Mouse (Mus musculus) limb, embryonic 12.5 days (tissue): ENCODE data around the gene Dysf. TPM values are rescaled to one million over a fixed set of nuclear protein-coding genes. Genes with fewer than 3 reads are reported as not detected.
"Not testable (repeated sequence)": the region's sequence is repeated elsewhere in the genome, so short reads cannot be mapped to it uniquely, and the experiment has no call there.

Source experiments
- ATAC-seq: fragments of 200-750 bp; cut with Nextera tagmentation; 2 replicates; pipeline ENCODE4 v1.8.0; 2017; ENCODE audit warnings: low read depth, moderate TSS enrichment; ENCODE audit not compliant: insufficient number of reproducible peaks, insufficient read depth, low FRiP score, low TSS enrichment
- H3K27ac ChIP-seq: fragments of 300-500 bp; sonication (generic); 2 replicates; pipeline ENCODE4 v1.5.1; 2016; ENCODE audit warnings: mild to moderate bottlenecking, moderate library complexity
- H3K27me3 ChIP-seq: fragments of 300-500 bp; sonication (generic); 2 replicates; pipeline ENCODE4 v1.6.1; 2016; ENCODE audit warnings: mild to moderate bottlenecking, moderate library complexity
- H3K36me3 ChIP-seq: fragments of 300-500 bp; sonication (generic); 2 replicates; pipeline ENCODE4 v1.6.1; 2016; ENCODE audit warnings: mild to moderate bottlenecking, moderate library complexity
- H3K4me1 ChIP-seq: fragments of 300-500 bp; sonication (generic); replicated peaks from 2 replicates; pipeline ENCODE4 v1.6.1; 2016
- H3K4me2 ChIP-seq: fragments of 300-500 bp; sonication (generic); 2 replicates; pipeline ENCODE4 v1.6.1; 2016; ENCODE audit warnings: mild to moderate bottlenecking, moderate library complexity
- H3K4me3 ChIP-seq: fragments of 300-500 bp; sonication (generic); replicated peaks from 2 replicates; pipeline ENCODE4 v1.5.1; 2016; ENCODE audit warnings: mild to moderate bottlenecking
- H3K9ac ChIP-seq: fragments of 300-500 bp; sonication (generic); replicated peaks from 2 replicates; pipeline ENCODE4 v1.6.1; 2016; ENCODE audit warnings: mild to moderate bottlenecking, moderate library complexity
- H3K9me3 ChIP-seq: fragments of 300-500 bp; sonication (generic); 2 replicates; pipeline ENCODE4 v1.6.1; 2016; ENCODE audit warnings: mild to moderate bottlenecking, moderate library complexity
- WGBS: fragments of 180-500 bp; shearing (Covaris S2); methylation state at CpG from one replicate; pipeline ENCODE4 v1.1.7; 2016; 5-methylcytosine and 5-hydroxymethylcytosine counted together
- polyA plus RNA-seq: library from polyadenylated mRNA; unstranded; fragments of >200 nt; fragmentation: Nextera tagmentation; extraction: Ambion mirVana; gene quantifications from 2 replicates; pipeline ENCODE4 v1.2.1, GENCODE M21; 2016

The Dysf gene
- polyA plus RNA-seq, result 13.3 and 15.9 TPM in 2 replicates

- Histone ChIP-seq H3K4me2 (peak within 1 kb of the TSS; percentile 79), H3K27ac (no peak within 1 kb of the TSS), H3K36me3 (no peaks in the 10 kb centered on the region), H3K4me3 (peak within 1 kb of the TSS; percentile 42), H3K9me3 (no peaks in the 10 kb centered on the region), H3K27me3 (peaks cover 22% of the 10 kb centered on the region), H3K9ac (peak within 1 kb of the TSS; percentile 38), H3K4me1 (peaks cover 30% of the 10 kb centered on the region)
- no peak for ATAC-seq
- WGBS, result under 1% methylated on average over 41 of the region's 41 CpGs
Observed at GRCm38 (mm10) chr6:84008363-84009171, at the start of gene Dysf. TSS of gene Dysf (plus strand) at chr6:84008590.

DNA sequence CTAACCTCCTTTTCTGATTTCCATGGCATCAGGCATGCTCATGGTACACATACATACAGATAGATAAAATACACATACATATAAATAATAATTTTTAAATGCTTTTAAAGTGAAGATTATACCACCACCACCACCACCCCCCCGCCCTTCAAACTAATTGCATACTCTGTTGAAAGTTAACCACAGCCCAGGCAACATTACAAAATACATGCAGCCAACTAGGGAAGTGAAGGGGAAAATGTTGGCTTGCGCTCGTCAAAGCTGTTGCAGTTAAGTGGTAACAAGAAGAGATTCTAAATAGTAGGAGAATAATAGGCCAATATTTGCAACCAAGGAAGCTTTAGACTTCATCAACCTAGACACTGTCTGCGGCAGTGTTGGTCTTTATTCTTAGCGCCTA is 20.7 kb upstream of the Dysf start:
- Histone ChIP-seq H3K4me1 (no peaks in the 10 kb centered on the region), H3K9me3 (no peaks in the 10 kb centered on the region), H3K27ac (no peak overlapping the region), H3K4me2 (no peak overlapping the region), H3K9ac (no peak overlapping the region), H3K36me3 (peaks cover 70% of the 10 kb centered on the region), H3K4me3 (no peak overlapping the region), H3K27me3 (no peaks in the 10 kb centered on the region)
- no peak for ATAC-seq
- 96% methylated on average over 5 of the region's 5 CpGs for WGBS

DNA sequence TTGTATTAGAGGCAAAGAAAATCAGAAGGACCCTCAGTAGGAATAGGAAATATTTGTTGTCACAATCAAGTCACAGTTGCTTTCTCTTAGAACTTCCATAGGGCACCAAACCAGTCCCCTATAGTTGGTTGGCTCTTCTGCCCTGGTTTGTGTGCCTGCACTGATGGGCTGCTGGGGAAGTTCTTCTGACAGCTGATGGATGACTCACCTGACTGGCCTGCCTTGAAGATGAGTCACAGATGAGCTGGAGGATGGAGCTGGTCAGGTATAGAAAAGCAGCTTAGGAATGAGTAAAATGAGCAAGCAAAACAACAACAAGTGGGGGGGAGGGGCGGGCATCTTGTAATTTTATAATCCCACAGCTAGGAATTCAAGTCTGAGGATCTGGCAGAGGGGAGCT is 5.7 kb upstream of the Dysf start:
- no peaks in the 10 kb centered on the region for H3K4me1 ChIP-seq
- no peak overlapping the region for H3K27ac ChIP-seq
- ATAC-seq, result no peak
- WGBS, result 84% methylated on average over 1 of the region's 1 CpGs
- peaks cover 19% of the 10 kb centered on the region for H3K36me3 ChIP-seq
- no peak overlapping the region for H3K4me2 ChIP-seq
- no peak overlapping the region for H3K4me3 ChIP-seq
- no peak overlapping the region for H3K9ac ChIP-seq
- H3K9me3 ChIP-seq, result no peaks in the 10 kb centered on the region
- no peaks in the 10 kb centered on the region for H3K27me3 ChIP-seq

DNA sequence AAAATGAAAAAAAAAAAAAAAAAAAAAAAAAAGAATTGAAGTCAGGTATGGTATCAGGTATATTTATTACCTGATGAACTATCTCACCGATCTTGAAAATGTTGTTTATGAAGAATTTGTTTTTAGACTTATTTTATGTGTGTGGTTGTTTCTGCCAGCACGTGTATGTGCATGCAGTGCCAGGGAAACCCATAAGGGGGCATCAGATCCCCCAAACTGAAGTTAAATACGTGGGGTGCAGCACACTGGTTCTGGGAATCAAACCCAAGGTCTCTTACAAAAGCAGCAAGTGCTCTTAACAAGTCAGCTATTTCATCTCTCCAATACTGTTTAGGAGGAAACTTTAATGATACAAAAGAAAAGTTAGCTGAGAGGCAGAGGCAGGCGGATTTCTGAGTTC is 4.1 kb upstream of the Dysf start:
- H3K36me3 ChIP-seq, result 0 out of 2 replicates have a peak, but pooled peaks cover 5% of the 10 kb centered on the region
- ATAC-seq, result no peak
- H3K9ac ChIP-seq, result no peak overlapping the region
- WGBS, result 86% methylated on average over 4 of the region's 4 CpGs
- H3K27ac ChIP-seq, result no peak overlapping the region
- H3K4me1 ChIP-seq, result peaks cover 11% of the 10 kb centered on the region
- H3K4me3 ChIP-seq, result no peak overlapping the region
- H3K27me3 ChIP-seq, result peaks cover 12% of the 10 kb centered on the region
- no peak overlapping the region for H3K4me2 ChIP-seq
- no peaks in the 10 kb centered on the region for H3K9me3 ChIP-seq

DNA sequence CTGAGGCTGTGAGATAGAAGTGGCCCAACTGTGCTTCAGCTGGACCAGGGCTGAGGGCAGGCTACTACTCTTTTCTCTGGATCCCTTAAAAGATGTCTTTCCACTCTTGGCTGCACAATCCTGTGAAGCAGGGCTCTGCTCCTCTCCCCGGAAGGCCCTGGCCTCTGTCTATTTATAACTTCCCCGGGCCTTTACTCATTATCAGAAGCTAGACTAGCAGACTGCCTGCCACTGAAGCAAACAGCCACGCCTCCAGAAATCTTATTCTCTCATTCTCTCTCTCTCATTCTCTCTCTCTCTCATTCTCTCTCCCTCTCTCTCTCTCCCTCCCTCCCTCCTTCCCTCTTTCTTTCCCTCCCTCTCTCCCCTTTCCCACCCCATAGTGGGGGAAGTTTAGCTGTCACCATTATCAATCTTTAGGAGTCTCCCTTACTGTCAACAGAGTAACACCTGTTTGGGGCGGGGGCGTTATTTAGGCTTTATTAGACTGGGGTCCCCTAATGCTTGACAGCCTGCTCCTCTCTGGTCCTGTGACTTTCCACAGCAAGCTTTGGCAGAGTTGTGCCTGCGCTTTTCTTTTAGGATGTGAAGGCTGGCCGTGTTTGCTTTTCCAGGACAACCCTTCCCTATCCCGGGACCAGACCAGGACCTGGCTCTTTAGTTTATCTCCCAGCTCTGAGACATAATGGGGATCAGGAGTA is 932 bp downstream of the Dysf start:
- H3K36me3 ChIP-seq, result no peaks in the 10 kb centered on the region
- H3K4me3 ChIP-seq, result peak overlapping the region; percentile 42
- 16% methylated on average over 8 of the region's 8 CpGs for WGBS
- no peak overlapping the region for H3K27ac ChIP-seq
- no peaks in the 10 kb centered on the region for H3K9me3 ChIP-seq
- H3K4me1 ChIP-seq, result peaks cover 30% of the 10 kb centered on the region
- peak overlapping the region; percentile 38; the same call in 1 of the 2 replicates for H3K9ac ChIP-seq
- H3K4me2 ChIP-seq, result peak overlapping the region; percentile 79
- ATAC-seq, result no peak
- peaks cover 22% of the 10 kb centered on the region for H3K27me3 ChIP-seq

- H3K9ac ChIP-seq, result no peak overlapping the region
Observed at GRCm38 (mm10) chr6:84009915-84010302, 1.5 kb downstream of the Dysf start.

GRCm38 (mm10) chr6:84010303-84011225 is 2.2 kb downstream of the Dysf start:
- Histone ChIP-seq H3K36me3 (no peaks in the 10 kb centered on the region), H3K27ac (no peak overlapping the region), H3K9ac (peak overlapping the region; percentile 34; the same call in 1 of the 2 replicates), H3K4me2 (peak overlapping the region; percentile 79), H3K9me3 (no peaks in the 10 kb centered on the region), H3K4me1 (peaks cover 30% of the 10 kb centered on the region), H3K4me3 (no peak overlapping the region), H3K27me3 (peaks cover 22% of the 10 kb centered on the region)
- 30% methylated on average over 8 of the region's 8 CpGs for WGBS
- peak; percentile 56; the same call in 1 of the 2 replicates for ATAC-seq

More at GRCm38 (mm10) chr6:84009915-84010302, 1.5 kb downstream of the Dysf start:
- ATAC-seq, result 0 out of 2 replicates have a peak, but pooled peaks have one; percentile 32
- H3K36me3 ChIP-seq, result no peaks in the 10 kb centered on the region
- 19% methylated on average over 4 of the region's 4 CpGs for WGBS
- no peak overlapping the region for H3K27ac ChIP-seq
- peaks cover 22% of the 10 kb centered on the region for H3K27me3 ChIP-seq
- no peak overlapping the region for H3K4me3 ChIP-seq
- H3K4me1 ChIP-seq, result peaks cover 30% of the 10 kb centered on the region
- no peaks in the 10 kb centered on the region for H3K9me3 ChIP-seq
- peak overlapping the region; percentile 79 for H3K4me2 ChIP-seq

- H3K9me3 ChIP-seq, H3K4me2 ChIP-seq, H3K4me3 ChIP-seq, ATAC-seq, H3K9ac ChIP-seq, H3K36me3 ChIP-seq, H3K27ac ChIP-seq: not testable (repeated sequence)
- WGBS, result 63% methylated on average over 4 of the region's 4 CpGs
- H3K4me1 ChIP-seq, result peaks cover 22% of the 10 kb centered on the region
- H3K27me3 ChIP-seq, result peaks cover 18% of the 10 kb centered on the region
Observed at GRCm38 (mm10) chr6:84014961-84015683, 6.7 kb downstream of the Dysf start.

- H3K4me2 ChIP-seq, result no peak overlapping the region
- H3K4me3 ChIP-seq, result no peak overlapping the region
- H3K9ac ChIP-seq, result no peak overlapping the region
- no peaks in the 10 kb centered on the region for H3K36me3 ChIP-seq
- no peak for ATAC-seq
- no peaks in the 10 kb centered on the region for H3K9me3 ChIP-seq
- H3K27ac ChIP-seq, result no peak overlapping the region
- 84% methylated on average over 7 of the region's 7 CpGs for WGBS
- peaks cover 12% of the 10 kb centered on the region for H3K4me1 ChIP-seq
- peaks cover 26% of the 10 kb centered on the region for H3K27me3 ChIP-seq
Observed at GRCm38 (mm10) chr6:84016851-84017250, 8.5 kb downstream of the Dysf start.

- WGBS, result 62% methylated on average over 3 of the region's 3 CpGs
- no peak for ATAC-seq
- H3K9ac ChIP-seq, result no peak overlapping the region
- no peak overlapping the region for H3K4me3 ChIP-seq
- H3K4me2 ChIP-seq, result no peak overlapping the region
- H3K36me3 ChIP-seq, result no peaks in the 10 kb centered on the region
- no peaks in the 10 kb centered on the region for H3K9me3 ChIP-seq
- H3K4me1 ChIP-seq, result peaks cover 12% of the 10 kb centered on the region
- peaks cover 26% of the 10 kb centered on the region for H3K27me3 ChIP-seq
- H3K27ac ChIP-seq, result no peak overlapping the region
Observed at GRCm38 (mm10) chr6:84017392-84017791, 9.0 kb downstream of the Dysf start.
